Mouse (Mus musculus) brain, embryonic 14.5 days (tissue): ENCODE data around the gene Ehmt2.

Experiments used
- CTCF ChIP-seq: fragments of 200-500 bp; IDR thresholded peaks from 2 replicates; pipeline ENCODE4 v1.5.1; 2012; ENCODE audit warnings: inconsistent platforms, mild to moderate bottlenecking, moderate library complexity, borderline replicate concordance; ENCODE audit not compliant: insufficient read depth, insufficient read length; ENCODE audit errors: extremely low read depth
- POLR2A ChIP-seq: fragments of 200-500 bp; IDR thresholded peaks from 2 replicates; pipeline ENCODE4 v1.6.1; 2012; ENCODE audit warnings: mild to moderate bottlenecking, inconsistent platforms, borderline replicate concordance; ENCODE audit not compliant: poor library complexity, insufficient read depth, insufficient read length, severe bottlenecking; ENCODE audit errors: extremely low read depth

GRCm38 (mm10) chr17:34915410-34915831 is 17.2 kb downstream of the Ehmt2 start:
- TF ChIP-seq CTCF (peak; percentile 38; the same call in 1 of the 2 replicates), POLR2A (no peak)
